Mouse (Mus musculus): ENCODE results near the gene Pla2g4b.

Gene Pla2g4b

GRCm38 (mm10) chr2:120015882-120016281 is 17.3 kb upstream of the Pla2g4b start:
- DNase-seq (ENCODE audit: low read depth, low spot score): no peak

GRCm38 (mm10) chr2:120017599-120017998 is 15.6 kb upstream of the Pla2g4b start:
- no peak for DNase-seq (ENCODE audit: low read depth, low spot score)

GRCm38 (mm10) chr2:120024337-120024736 is 8.9 kb upstream of the Pla2g4b start:
- DNase-seq (ENCODE audit: low read depth, low spot score): no peak

- peak; percentile 93 for DNase-seq (ENCODE audit: low read depth, low spot score)
These were observed 6.0 kb upstream of the Pla2g4b start, which contains the start of the genes Jmjd7 and Gm28042 for GRCm38 (mm10) chr2:120026984-120027949. Gene Jmjd7, plus strand, starts transcription at chr2:120027483. Gene Gm28042, plus strand, starts transcription at chr2:120027493.

- DNase-seq (ENCODE audit: low read depth, low spot score): peak; percentile 82
These were observed 5.3 kb upstream of the Pla2g4b start for GRCm38 (mm10) chr2:120027950-120028331.

GRCm38 (mm10) chr2:120030380-120030779 is 2.8 kb upstream of the Pla2g4b start:
- no peak for DNase-seq (ENCODE audit: low read depth, low spot score)

- DNase-seq (ENCODE audit: low read depth, low spot score): no peak
These were observed 509 bp downstream of the Pla2g4b start for GRCm38 (mm10) chr2:120033726-120034125.

GRCm38 (mm10) chr2:120037744-120038143 is 4.5 kb downstream of the Pla2g4b start:
- no peak for DNase-seq (ENCODE audit: low read depth, low spot score)

- DNase-seq (ENCODE audit: low read depth, low spot score): no peak
These were observed 7.8 kb downstream of the Pla2g4b start for GRCm38 (mm10) chr2:120040991-120041390.

- peak; percentile 91 for DNase-seq (ENCODE audit: low read depth, low spot score)
These were observed 10.9 kb downstream of the Pla2g4b start for GRCm38 (mm10) chr2:120044101-120044603.

GRCm38 (mm10) chr2:120044676-120045075 is 11.5 kb downstream of the Pla2g4b start:
- DNase-seq (ENCODE audit: low read depth, low spot score): no peak

- no peak for DNase-seq (ENCODE audit: low read depth, low spot score)
These were observed 13.5 kb downstream of the Pla2g4b start for GRCm38 (mm10) chr2:120046486-120047310.

- DNase-seq (ENCODE audit: low read depth, low spot score): no peak
These were observed 15.0 kb downstream of the Pla2g4b start for GRCm38 (mm10) chr2:120048173-120048572.

GRCm38 (mm10) chr2:120049632-120050274 is 16.5 kb downstream of the Pla2g4b start:
- peak; percentile 52 for DNase-seq (ENCODE audit: low read depth, low spot score)

GRCm38 (mm10) chr2:120051405-120051804 is 18.2 kb downstream of the Pla2g4b start:
- DNase-seq (ENCODE audit: low read depth, low spot score): no peak

GRCm38 (mm10) chr2:120054771-120055552 is 21.7 kb downstream of the Pla2g4b start:
- no peak for DNase-seq (ENCODE audit: low read depth, low spot score)

GRCm38 (mm10) chr2:120055923-120056322 is 22.7 kb downstream of the Pla2g4b start:
- no peak for DNase-seq (ENCODE audit: low read depth, low spot score)

GRCm38 (mm10) chr2:120058818-120059217 is 25.6 kb downstream of the Pla2g4b start:
- DNase-seq (ENCODE audit: low read depth, low spot score): no peak

- DNase-seq (ENCODE audit: low read depth, low spot score): no peak
These were observed 26.2 kb downstream of the Pla2g4b start for GRCm38 (mm10) chr2:120059466-120059865.

GRCm38 (mm10) chr2:120060190-120060589 is 27.0 kb downstream of the Pla2g4b start:
- DNase-seq (ENCODE audit: low read depth, low spot score): no peak

- DNase-seq (ENCODE audit: low read depth, low spot score): peak; percentile 29
These were observed 27.4 kb downstream of the Pla2g4b start for GRCm38 (mm10) chr2:120060651-120061050.

Measured in R1 (cell line).